Mouse (Mus musculus) C2C12 (cell line): ENCODE measurements around the gene Crkl.

ENCODE experiments used
- CEBPB ChIP-seq: IDR thresholded peaks from one replicate; pipeline ENCODE4 v1.6.1; 2011; ENCODE audit warnings: low read depth, mild to moderate bottlenecking, control low read depth, moderate library complexity
- CTCF ChIP-seq: IDR thresholded peaks from one replicate; pipeline ENCODE4 v1.5.1; 2011; ENCODE audit not compliant: control insufficient read depth, insufficient read depth, insufficient read length
- FOSL1 ChIP-seq: IDR thresholded peaks from one replicate; pipeline ENCODE4 v1.8.0; 2011; ENCODE audit warnings: mild to moderate bottlenecking, low read length; ENCODE audit not compliant: poor library complexity, insufficient read depth, severe bottlenecking
- MAX ChIP-seq: IDR thresholded peaks from one replicate; pipeline ENCODE4 v1.6.1; 2011; ENCODE audit warnings: mild to moderate bottlenecking, control low read depth
- MYOD1 ChIP-seq: IDR thresholded peaks from one replicate; pipeline ENCODE4 v1.6.1; 2011; ENCODE audit warnings: low read depth; ENCODE audit not compliant: control insufficient read depth, insufficient read length
- MYOG ChIP-seq: IDR thresholded peaks from one replicate; pipeline ENCODE4 v1.6.1; 2011; ENCODE audit not compliant: control insufficient read depth, insufficient read length; ENCODE audit errors: extremely low read depth
- USF1 ChIP-seq: IDR thresholded peaks from one replicate; pipeline ENCODE4 v1.6.1; 2011; ENCODE audit warnings: low read depth, mild to moderate bottlenecking, control low read depth, moderate library complexity

DNA sequence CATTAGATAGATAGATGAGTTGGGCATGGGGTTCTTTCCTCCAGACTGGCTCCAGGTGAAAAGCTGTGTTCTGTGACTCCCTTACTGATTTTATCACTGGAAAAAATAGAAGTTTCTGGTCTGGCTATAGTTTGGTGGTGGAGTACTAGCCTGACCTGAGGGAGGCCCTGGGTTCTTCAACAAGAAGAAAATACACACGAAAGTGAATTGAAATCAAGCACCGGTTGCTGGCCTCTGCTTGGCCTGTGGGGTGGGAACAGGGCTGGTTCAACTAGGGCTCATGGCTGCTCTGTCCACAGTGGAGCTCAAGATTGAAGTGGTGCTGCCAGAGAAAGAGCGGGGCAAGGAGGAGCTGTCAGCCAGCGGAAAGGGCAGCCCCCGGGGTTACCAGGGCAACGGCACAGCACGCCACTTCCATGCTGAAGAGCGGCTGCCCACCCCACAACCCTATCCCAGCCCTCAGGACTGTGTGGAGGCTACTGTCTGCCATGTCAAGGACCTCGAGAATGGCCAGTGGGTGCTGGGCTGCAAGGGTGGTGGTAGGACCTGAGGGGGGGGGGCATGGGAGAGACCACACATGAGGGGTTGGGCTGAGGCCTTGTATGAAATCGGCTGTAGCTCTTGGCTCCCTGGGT, 47.6 kb downstream of the Crkl start:
- no peak for TF ChIP-seq CTCF
- TF ChIP-seq USF1: no peak
- TF ChIP-seq FOSL1: no peak
- no peak for TF ChIP-seq MYOG
- TF ChIP-seq MYOD1: no peak
- no peak for TF ChIP-seq MAX
- no peak for TF ChIP-seq CEBPB
